Mouse (Mus musculus): ENCODE measurements around the gene Mapkapk3. TPM values are rescaled to one million over a fixed set of nuclear protein-coding genes. Genes with fewer than 3 reads are reported as not detected.

Gene Mapkapk3
- polyA plus RNA-seq, 1 experiment = 0.11 TPM

DNA sequence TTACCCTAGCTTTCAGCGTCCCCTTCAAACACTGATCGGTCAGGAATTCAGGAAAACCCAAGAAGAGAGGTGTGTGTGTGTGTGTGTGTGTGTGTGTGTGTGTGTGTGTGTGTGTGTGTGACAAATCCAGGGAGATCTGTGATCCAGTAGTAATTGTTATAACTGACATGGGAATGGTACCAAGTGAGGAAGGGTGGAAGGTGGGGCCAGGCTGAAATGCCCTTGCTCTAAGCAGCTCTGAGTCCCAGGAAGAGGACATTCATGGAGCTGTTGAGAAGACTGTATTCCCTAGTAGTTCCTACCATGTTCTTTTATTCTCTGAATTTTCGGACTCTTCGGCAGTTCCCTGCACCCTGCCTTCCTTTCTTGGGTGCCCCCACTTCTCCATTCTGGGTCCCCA, 8.0 kb upstream of the Mapkapk3 start:
- Histone ChIP-seq H3K4me1 (ENCODE audit: control insufficient read depth) (peaks cover 86% of the 10 kb centered on the region), H3K9me3 (ENCODE audit: control insufficient read depth, low read length) (no peaks in the 10 kb centered on the region), H3K36me3 (ENCODE audit: control insufficient read depth) (peaks cover 39% of the 10 kb centered on the region), H3K4me3 (replicated peaks) (peak overlapping the region; percentile 91), H3K27me3 (ENCODE audit: control insufficient read depth) (peaks cover 5% of the 10 kb centered on the region)
- TF ChIP-seq TAL1 (IDR thresholded peaks at IDR 0.05; ENCODE audit: low read length) (no peak), GATA1 (IDR thresholded peaks at IDR 0.05; ENCODE audit: low read length) (no peak)

DNA sequence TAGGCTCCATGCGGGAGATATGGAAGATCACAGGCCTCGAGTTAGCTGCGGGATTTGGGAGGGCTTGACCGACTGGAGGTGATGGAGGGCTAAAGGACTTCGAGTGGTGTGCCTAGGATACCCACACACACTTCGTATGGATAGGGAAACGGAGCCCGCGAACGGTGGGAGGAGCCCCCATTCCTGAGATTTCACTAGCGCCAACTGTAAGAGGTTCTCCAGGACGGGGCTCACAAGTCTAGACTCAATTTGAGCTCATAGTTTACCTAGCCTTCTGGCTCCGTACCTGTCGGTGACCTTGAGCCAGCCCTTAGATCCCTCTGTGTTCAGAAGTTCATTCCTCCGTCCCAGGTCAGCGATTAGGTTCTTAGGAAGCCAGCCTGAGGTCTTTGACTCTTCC, 7.4 kb upstream of the Mapkapk3 start:
- Histone ChIP-seq H3K4me1 (ENCODE audit: control insufficient read depth) (peaks cover 80% of the 10 kb centered on the region), H3K36me3 (ENCODE audit: control insufficient read depth) (peaks cover 33% of the 10 kb centered on the region), H3K9me3 (ENCODE audit: control insufficient read depth, low read length) (no peaks in the 10 kb centered on the region), H3K27me3 (ENCODE audit: control insufficient read depth) (peaks cover 7% of the 10 kb centered on the region), H3K4me3 (replicated peaks) (peak overlapping the region; percentile 91)
- TF ChIP-seq GATA1 (IDR thresholded peaks at IDR 0.05; ENCODE audit: low read length) = no peak
- no peak for TF ChIP-seq TAL1 (IDR thresholded peaks at IDR 0.05; ENCODE audit: low read length)

DNA sequence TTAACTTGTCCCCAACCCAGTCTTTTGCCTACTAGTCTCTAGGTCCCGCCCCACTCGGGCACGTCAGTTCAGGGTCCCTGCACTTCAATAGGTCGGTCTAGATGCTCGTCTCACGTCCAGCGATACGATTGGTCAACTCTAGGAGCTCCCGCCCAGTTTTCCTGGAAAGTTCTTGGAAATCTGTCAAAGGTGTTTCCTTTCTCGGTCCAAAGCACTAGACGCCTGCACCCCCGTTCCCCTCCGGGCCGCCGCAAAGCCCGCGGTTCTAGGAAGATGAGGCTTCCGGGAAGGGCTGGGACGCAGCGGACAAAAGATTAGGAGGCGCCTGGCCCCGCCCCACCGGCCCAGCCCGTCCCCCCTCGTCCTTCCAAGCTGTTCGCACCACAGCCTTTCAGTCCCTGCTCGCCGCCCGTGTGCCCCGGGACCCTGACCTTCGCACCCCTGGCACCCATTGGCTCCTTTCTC, 6.9 kb upstream of the Mapkapk3 start:
- H3K4me1 ChIP-seq (ENCODE audit: control insufficient read depth) = peaks cover 75% of the 10 kb centered on the region
- TF ChIP-seq TAL1 (IDR thresholded peaks at IDR 0.05; ENCODE audit: low read length) (no peak), GATA1 (IDR thresholded peaks at IDR 0.05; ENCODE audit: low read length) (no peak)
- no peaks in the 10 kb centered on the region for H3K9me3 ChIP-seq (ENCODE audit: control insufficient read depth, low read length)
- peaks cover 28% of the 10 kb centered on the region for H3K36me3 ChIP-seq (ENCODE audit: control insufficient read depth)
- H3K27me3 ChIP-seq (ENCODE audit: control insufficient read depth) = peaks cover 7% of the 10 kb centered on the region
- H3K4me3 ChIP-seq (replicated peaks) = peak overlapping the region; percentile 91

DNA sequence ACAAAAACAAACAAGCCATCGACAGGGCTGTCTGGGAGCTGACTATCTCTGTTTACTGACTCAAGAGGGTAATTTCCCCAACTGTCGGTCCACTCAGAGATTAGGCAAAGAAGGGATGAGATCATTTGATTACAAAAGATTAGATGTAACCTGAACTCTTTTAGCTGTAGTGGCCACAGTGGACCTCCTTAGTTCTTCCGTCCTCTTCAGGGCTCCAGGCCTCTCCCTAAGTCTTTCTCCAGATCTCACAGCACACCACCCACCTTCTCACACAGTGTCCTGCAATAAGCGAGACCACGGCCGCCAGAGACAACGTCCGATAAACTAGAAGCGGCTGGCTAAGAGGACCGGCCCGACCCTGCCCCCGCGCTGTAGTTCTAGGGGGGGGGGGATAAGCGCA, 6.4 kb upstream of the Mapkapk3 start:
- peaks cover 70% of the 10 kb centered on the region for H3K4me1 ChIP-seq (ENCODE audit: control insufficient read depth)
- H3K27me3 ChIP-seq (ENCODE audit: control insufficient read depth) = peaks cover 7% of the 10 kb centered on the region
- H3K4me3 ChIP-seq (replicated peaks) = peak overlapping the region; percentile 91
- H3K36me3 ChIP-seq (ENCODE audit: control insufficient read depth) = peaks cover 23% of the 10 kb centered on the region
- TF ChIP-seq GATA1 (IDR thresholded peaks at IDR 0.05; ENCODE audit: low read length) (no peak), TAL1 (IDR thresholded peaks at IDR 0.05; ENCODE audit: low read length) (no peak)
- H3K9me3 ChIP-seq (ENCODE audit: control insufficient read depth, low read length) = no peaks in the 10 kb centered on the region

DNA sequence AAGGTAGTCTGAATTCAATTTTAAA, 6.2 kb upstream of the Mapkapk3 start, which contains the start of gene Cish:
Gene Cish, plus strand, starts transcription at position 11 of the 25 bp plus-strand sequence.
- H3K4me3 ChIP-seq (replicated peaks) = peak within 1 kb of the TSS; percentile 91
- no peak for TF ChIP-seq GATA1 (IDR thresholded peaks at IDR 0.05; ENCODE audit: low read length)
- no peak for TF ChIP-seq TAL1 (IDR thresholded peaks at IDR 0.05; ENCODE audit: low read length)
- H3K4me1 ChIP-seq (ENCODE audit: control insufficient read depth) = peaks cover 68% of the 10 kb centered on the region
- H3K27me3 ChIP-seq (ENCODE audit: control insufficient read depth) = peaks cover 7% of the 10 kb centered on the region
- no peaks in the 10 kb centered on the region for H3K9me3 ChIP-seq (ENCODE audit: control insufficient read depth, low read length)
- peaks cover 21% of the 10 kb centered on the region for H3K36me3 ChIP-seq (ENCODE audit: control insufficient read depth)

DNA sequence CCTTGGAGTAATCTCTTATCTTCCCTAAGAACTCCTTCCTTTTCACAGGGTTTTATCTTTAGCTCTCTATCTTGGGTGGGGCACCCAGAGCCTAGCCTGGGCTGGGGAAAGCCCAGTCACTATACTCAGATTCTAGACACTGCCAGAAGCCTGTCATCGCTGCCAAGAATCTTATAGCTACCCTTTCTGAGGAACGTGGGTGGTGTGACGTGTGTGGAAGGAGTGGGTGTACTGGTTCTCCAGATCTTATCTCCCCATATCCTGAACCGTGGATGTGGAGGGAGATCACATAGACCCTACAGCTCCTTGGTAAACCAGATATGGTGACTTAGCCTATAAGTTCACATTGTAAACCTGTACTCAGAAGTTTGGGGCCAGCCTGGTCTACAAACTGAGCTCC, 5.9 kb upstream of the Mapkapk3 start:
- Histone ChIP-seq H3K4me3 (replicated peaks) (peak overlapping the region; percentile 91), H3K27me3 (ENCODE audit: control insufficient read depth) (peaks cover 7% of the 10 kb centered on the region), H3K4me1 (ENCODE audit: control insufficient read depth) (peaks cover 65% of the 10 kb centered on the region), H3K36me3 (ENCODE audit: control insufficient read depth) (peaks cover 18% of the 10 kb centered on the region), H3K9me3 (ENCODE audit: control insufficient read depth, low read length) (no peaks in the 10 kb centered on the region)
- TF ChIP-seq GATA1 (IDR thresholded peaks at IDR 0.05; ENCODE audit: low read length) = peak; percentile 53
- TF ChIP-seq TAL1 (IDR thresholded peaks at IDR 0.05; ENCODE audit: low read length) = no peak

DNA sequence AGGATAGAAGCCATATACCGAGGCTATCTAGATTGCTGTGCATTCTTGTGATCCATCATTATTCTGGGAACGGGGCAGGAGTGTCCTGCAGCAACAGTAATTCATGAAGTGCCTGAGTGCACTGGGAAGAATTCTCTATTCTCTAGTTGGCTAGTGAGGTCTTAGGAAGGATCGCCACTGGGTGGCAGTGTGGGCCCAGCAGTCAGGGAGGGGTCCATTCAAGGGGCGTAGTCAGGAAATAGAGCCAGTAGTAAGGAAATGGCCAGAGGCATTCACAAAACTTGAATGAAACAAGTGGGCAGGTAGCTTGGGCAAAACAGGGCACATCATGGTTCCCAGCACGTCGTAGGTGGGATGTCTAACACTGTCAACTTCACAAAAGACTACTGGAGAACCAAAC, 4.6 kb upstream of the Mapkapk3 start:
- peaks cover 5% of the 10 kb centered on the region for H3K36me3 ChIP-seq (ENCODE audit: control insufficient read depth)
- no peaks in the 10 kb centered on the region for H3K9me3 ChIP-seq (ENCODE audit: control insufficient read depth, low read length)
- TF ChIP-seq TAL1 (IDR thresholded peaks at IDR 0.05; ENCODE audit: low read length) (no peak), GATA1 (IDR thresholded peaks at IDR 0.05; ENCODE audit: low read length) (no peak)
- peaks cover 10% of the 10 kb centered on the region for H3K27me3 ChIP-seq (ENCODE audit: control insufficient read depth)
- peaks cover 62% of the 10 kb centered on the region for H3K4me1 ChIP-seq (ENCODE audit: control insufficient read depth)
- H3K4me3 ChIP-seq (replicated peaks) = no peak overlapping the region

DNA sequence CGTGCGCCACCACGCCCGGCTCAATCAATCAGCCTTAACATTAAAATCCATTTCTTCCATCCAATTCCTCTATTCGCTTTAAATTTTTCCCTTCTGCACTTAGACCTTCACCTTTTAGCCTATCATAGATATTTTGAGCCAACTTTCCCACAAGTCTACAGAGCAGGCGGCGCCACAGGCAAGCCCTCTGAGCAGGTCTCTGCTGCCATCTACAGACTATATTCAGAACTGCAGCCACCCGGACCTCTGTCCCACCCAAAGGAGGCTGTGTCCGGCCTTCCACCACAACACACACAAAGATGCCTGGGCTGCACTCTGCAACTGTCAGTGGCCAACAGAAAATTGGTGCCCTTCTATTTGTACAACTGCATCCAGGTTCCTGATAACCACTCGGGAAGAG, 1.2 kb upstream of the Mapkapk3 start:
- H3K27me3 ChIP-seq (ENCODE audit: control insufficient read depth) = peaks cover 12% of the 10 kb centered on the region
- no peak overlapping the region for H3K4me3 ChIP-seq (replicated peaks)
- TF ChIP-seq GATA1 (IDR thresholded peaks at IDR 0.05; ENCODE audit: low read length) (no peak), TAL1 (IDR thresholded peaks at IDR 0.05; ENCODE audit: low read length) (no peak)
- no peaks in the 10 kb centered on the region for H3K9me3 ChIP-seq (ENCODE audit: control insufficient read depth, low read length)
- no peaks in the 10 kb centered on the region for H3K36me3 ChIP-seq (ENCODE audit: control insufficient read depth)
- peaks cover 47% of the 10 kb centered on the region for H3K4me1 ChIP-seq (ENCODE audit: control insufficient read depth)

DNA sequence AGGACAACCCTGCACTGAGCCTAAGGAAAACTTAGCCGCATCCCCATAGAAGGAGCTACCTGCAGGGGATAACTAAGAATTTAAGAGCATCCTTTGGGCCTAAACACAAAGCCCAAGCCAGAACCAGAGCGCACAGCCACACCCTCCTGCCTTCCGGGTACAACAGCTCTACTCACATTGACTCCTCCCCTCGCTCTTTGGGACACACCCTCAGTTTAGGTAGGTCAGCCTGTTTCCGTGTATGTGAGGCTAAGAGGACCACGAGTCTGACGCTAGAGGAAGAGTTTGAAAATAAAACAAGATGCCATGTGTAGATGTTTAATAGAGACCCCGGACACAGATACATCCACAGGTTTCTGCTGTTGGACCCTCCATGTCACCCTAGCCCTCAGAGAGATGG, 966 bp downstream of the Mapkapk3 start:
- TF ChIP-seq TAL1 (IDR thresholded peaks at IDR 0.05; ENCODE audit: low read length) (no peak), GATA1 (IDR thresholded peaks at IDR 0.05; ENCODE audit: low read length) (no peak)
- peaks cover 12% of the 10 kb centered on the region for H3K27me3 ChIP-seq (ENCODE audit: control insufficient read depth)
- H3K36me3 ChIP-seq (ENCODE audit: control insufficient read depth) = no peaks in the 10 kb centered on the region
- peaks cover 30% of the 10 kb centered on the region for H3K4me1 ChIP-seq (ENCODE audit: control insufficient read depth)
- peak overlapping the region; percentile 61 for H3K4me3 ChIP-seq (replicated peaks)
- no peaks in the 10 kb centered on the region for H3K9me3 ChIP-seq (ENCODE audit: control insufficient read depth, low read length)

DNA sequence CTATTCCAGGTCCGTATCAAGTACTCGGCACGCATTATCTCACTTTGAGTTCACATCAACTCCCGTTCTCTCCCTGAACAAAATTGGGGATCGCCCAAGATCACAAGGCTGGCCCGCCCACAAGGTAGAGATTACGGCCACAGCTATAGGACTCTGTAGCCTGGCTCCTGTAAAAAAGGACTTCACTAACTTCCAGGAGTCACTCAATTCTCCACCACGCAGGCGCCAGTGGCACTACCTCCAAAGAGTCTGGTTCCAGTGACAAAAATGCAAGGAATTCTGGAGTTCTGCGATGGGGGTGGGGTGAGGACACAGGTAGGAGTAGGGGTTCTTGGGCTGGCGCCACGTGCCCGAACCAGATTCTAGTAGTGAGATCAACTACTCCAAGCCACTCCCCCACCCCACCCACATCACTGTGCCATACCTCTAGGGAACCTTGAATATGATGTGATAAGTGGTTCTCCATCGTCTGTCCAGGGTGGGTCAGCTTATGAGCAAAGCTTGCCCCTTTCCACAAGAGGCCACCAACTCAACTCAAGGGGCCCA, 1.5 kb downstream of the Mapkapk3 start:
- peaks cover 30% of the 10 kb centered on the region for H3K4me1 ChIP-seq (ENCODE audit: control insufficient read depth)
- H3K27me3 ChIP-seq (ENCODE audit: control insufficient read depth) = peaks cover 10% of the 10 kb centered on the region
- TF ChIP-seq GATA1 (IDR thresholded peaks at IDR 0.05; ENCODE audit: low read length) = no peak
- no peak for TF ChIP-seq TAL1 (IDR thresholded peaks at IDR 0.05; ENCODE audit: low read length)
- H3K36me3 ChIP-seq (ENCODE audit: control insufficient read depth) = no peaks in the 10 kb centered on the region
- no peaks in the 10 kb centered on the region for H3K9me3 ChIP-seq (ENCODE audit: control insufficient read depth, low read length)
- H3K4me3 ChIP-seq (replicated peaks) = no peak overlapping the region

Measured in erythroblast, embryonic 14.5 days (primary cell).